Mouse (Mus musculus) spleen, adult 2 months (tissue): ENCODE measurements at regions not wholly inside any gene's neighbourhood (a gene's known extent, or its start where the extent isn't known, plus 50 kb on each side); places are given as distances from the start of the nearest gene placed in this dataset.

Source experiments
- DNase-seq, 2 experiments: peaks; one replicate each; pipeline versions ENCODE4 v3.0.0 to v3.0.0-alpha.2; 2012 to 2021; ENCODE audit warnings: low spot score in 2 of 2, low read depth in 1 of 2
- H3K27ac ChIP-seq: fragments of 200-500 bp; 2 replicates; pipeline ENCODE4 v1.5.1; 2012; ENCODE audit warnings: low read length, inconsistent platforms; ENCODE audit not compliant: insufficient read depth
- H3K27me3 ChIP-seq: fragments of 200-500 bp; 2 replicates; pipeline ENCODE4 v1.6.1; 2012; ENCODE audit warnings: mild to moderate bottlenecking, moderate library complexity, low read length, inconsistent platforms; ENCODE audit not compliant: control insufficient read depth, insufficient read depth
- H3K36me3 ChIP-seq: fragments of 200-500 bp; 2 replicates; pipeline ENCODE4 v1.6.1; 2012; ENCODE audit warnings: mild to moderate bottlenecking, low read length, inconsistent platforms; ENCODE audit not compliant: control insufficient read depth, insufficient read depth
- H3K4me1 ChIP-seq: fragments of 200-500 bp; 2 replicates; pipeline ENCODE4 v1.6.1; 2011; ENCODE audit warnings: inconsistent platforms; ENCODE audit not compliant: control insufficient read depth, insufficient read depth, insufficient read length
- H3K4me3 ChIP-seq: fragments of 200-500 bp; 2 replicates; pipeline ENCODE4 v1.5.1; 2011; ENCODE audit warnings: mild to moderate bottlenecking, inconsistent platforms; ENCODE audit not compliant: insufficient read depth, insufficient read length; ENCODE audit errors: extremely low read depth
- CTCF ChIP-seq: fragments of 200-500 bp; IDR thresholded peaks from 2 replicates; pipeline ENCODE4 v1.5.1; 2011; ENCODE audit warnings: mild to moderate bottlenecking, inconsistent platforms; ENCODE audit not compliant: insufficient read depth, insufficient read length, insufficient replicate concordance; ENCODE audit errors: extremely low read depth
- POLR2A ChIP-seq: fragments of 200-500 bp; IDR thresholded peaks from 2 replicates; pipeline ENCODE4 v1.6.1; 2011; ENCODE audit warnings: low read depth, low read length, inconsistent platforms
- WGBS: fragments of 180-500 bp; shearing (Covaris S2); methylation state at CpG from one replicate; pipeline ENCODE4 v1.1.7; 2018; 5-methylcytosine and 5-hydroxymethylcytosine counted together

GRCm38 (mm10) chr3:50932397-50933089 lies 291.7 kb upstream of the Noct start:
- TF ChIP-seq CTCF (no peak), POLR2A (no peak)
- WGBS, result 81% methylated on average over 10 of the region's 10 CpGs
- no peak overlapping the region for H3K4me3 ChIP-seq

GRCm38 (mm10) chr3:50933090-50933443 lies 291.2 kb upstream of the Noct start:
- Histone ChIP-seq H3K4me1 (no peaks in the 10 kb centered on the region), H3K36me3 (no peaks in the 10 kb centered on the region), H3K27ac (no peak overlapping the region), H3K4me3 (no peak overlapping the region), H3K27me3 (no peaks in the 10 kb centered on the region)
- DNase-seq, result no peak
- TF ChIP-seq CTCF (no peak), POLR2A (no peak)
- 78% methylated on average over 3 of the region's 3 CpGs for WGBS

More at GRCm38 (mm10) chr3:50932397-50933089, 291.7 kb upstream of the Noct start:
- Histone ChIP-seq H3K27me3 (no peaks in the 10 kb centered on the region), H3K36me3 (no peaks in the 10 kb centered on the region), H3K4me1 (no peaks in the 10 kb centered on the region), H3K27ac (no peak overlapping the region)
- DNase-seq, result no peak

- no peak for DNase-seq
- Histone ChIP-seq H3K27me3 (no peaks in the 10 kb centered on the region), H3K36me3 (no peaks in the 10 kb centered on the region), H3K27ac (no peak overlapping the region), H3K4me1 (no peaks in the 10 kb centered on the region), H3K4me3 (no peak overlapping the region)
- TF ChIP-seq CTCF (no peak), POLR2A (no peak)
- 58% methylated on average over 5 of the region's 5 CpGs for WGBS
Observed at GRCm38 (mm10) chr3:50939602-50940001, 284.6 kb upstream of the Noct start.

GRCm38 (mm10) chr3:50940656-50941055 lies 283.6 kb upstream of the Noct start:
- H3K27me3 ChIP-seq, result no peaks in the 10 kb centered on the region
- no peaks in the 10 kb centered on the region for H3K4me1 ChIP-seq
- no peak overlapping the region for H3K27ac ChIP-seq
- no peaks in the 10 kb centered on the region for H3K36me3 ChIP-seq
- TF ChIP-seq POLR2A (no peak), CTCF (no peak)
- no peak for DNase-seq
- WGBS, result 89% methylated on average over 3 of the region's 3 CpGs
- no peak overlapping the region for H3K4me3 ChIP-seq

- DNase-seq, result no peak
- no peak overlapping the region for H3K4me3 ChIP-seq
- TF ChIP-seq POLR2A, result no peak
- no peak for TF ChIP-seq CTCF
- H3K4me1 ChIP-seq, result no peaks in the 10 kb centered on the region
- no peak overlapping the region for H3K27ac ChIP-seq
- H3K36me3 ChIP-seq, result no peaks in the 10 kb centered on the region
- H3K27me3 ChIP-seq, result no peaks in the 10 kb centered on the region
- WGBS, result 94% methylated on average over 6 of the region's 6 CpGs
Observed at GRCm38 (mm10) chr3:50953456-50953855, 270.8 kb upstream of the Noct start.

GRCm38 (mm10) chr3:50970386-50970785 lies 253.9 kb upstream of the Noct start:
- no peaks in the 10 kb centered on the region for H3K27me3 ChIP-seq
- no peak for TF ChIP-seq CTCF
- TF ChIP-seq POLR2A, result no peak
- no peak overlapping the region for H3K4me3 ChIP-seq
- no peak for DNase-seq
- 78% methylated on average over 2 of the region's 2 CpGs for WGBS
- H3K4me1 ChIP-seq, result no peaks in the 10 kb centered on the region
- H3K27ac ChIP-seq, result no peak overlapping the region
- no peaks in the 10 kb centered on the region for H3K36me3 ChIP-seq

- no peak overlapping the region for H3K27ac ChIP-seq
- H3K27me3 ChIP-seq, result no peaks in the 10 kb centered on the region
- H3K4me1 ChIP-seq, result no peaks in the 10 kb centered on the region
- 95% methylated on average over 6 of the region's 6 CpGs for WGBS
- TF ChIP-seq POLR2A, result no peak
- no peak for TF ChIP-seq CTCF
- no peak for DNase-seq
- H3K36me3 ChIP-seq, result no peaks in the 10 kb centered on the region
- no peak overlapping the region for H3K4me3 ChIP-seq
Observed at GRCm38 (mm10) chr3:50973081-50973480, 251.2 kb upstream of the Noct start.
